Mouse (Mus musculus) small intestine, adult 2 months (tissue): Measurements from ENCODE around the gene Atp6v0b.

Experiments
- CTCF ChIP-seq: fragments of 200-500 bp; IDR thresholded peaks from 2 replicates; pipeline ENCODE4 v1.5.1; 2012; ENCODE audit warnings: low read depth, mild to moderate bottlenecking, control low read depth, inconsistent platforms, low read length, moderate library complexity, mixed read lengths; ENCODE audit not compliant: insufficient replicate concordance, insufficient read length; ENCODE audit errors: extremely low read depth
- POLR2A ChIP-seq: fragments of 200-500 bp; IDR thresholded peaks from 2 replicates; pipeline ENCODE4 v1.6.1; 2012; ENCODE audit warnings: low read depth, mild to moderate bottlenecking, control low read depth, inconsistent platforms, low read length, moderate library complexity

DNA sequence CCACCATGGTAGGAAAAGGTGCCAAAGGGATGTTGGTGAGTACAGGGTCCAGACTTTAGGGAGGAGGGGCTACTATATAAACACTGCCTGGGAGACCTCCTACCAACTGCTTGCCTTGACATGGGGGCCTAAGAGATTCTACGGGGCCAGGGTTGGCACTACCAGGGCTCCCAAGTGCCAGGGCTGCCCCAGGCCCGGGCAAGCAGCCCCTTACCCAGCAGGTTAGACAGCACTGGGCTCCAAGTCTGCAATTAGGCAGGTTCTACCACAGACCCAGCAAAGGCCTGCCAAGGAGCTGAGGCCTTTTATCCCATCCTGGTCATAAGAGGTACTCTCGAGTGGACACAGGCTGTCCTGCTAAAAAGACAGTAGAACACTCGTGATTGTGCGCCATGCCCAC is 44.0 kb downstream of the Atp6v0b start:
- TF ChIP-seq POLR2A: no peak
- TF ChIP-seq CTCF: no peak
